Mouse (Mus musculus): ENCODE results near the gene Samhd1. TPM values are rescaled to one million over a fixed set of nuclear protein-coding genes. Genes with fewer than 3 reads are reported as not detected.
"Not testable (repeated sequence)": the region's sequence is repeated elsewhere in the genome, so short reads cannot be mapped to it uniquely, and the experiment has no call there.

Samhd1 gene
- polyA plus RNA-seq, 1 experiment from 2014 or later, result 28.1 TPM

GRCm38 (mm10) chr2:157165312-157166224 lies 30.5 kb upstream of the Samhd1 start:
- not testable (repeated sequence) for H3K27ac ChIP-seq (ENCODE audit: low read depth); ATAC-seq (replicated peaks; ENCODE audit: low FRiP score, low TSS enrichment, low read depth); H3K4me3 ChIP-seq (ENCODE audit: low read depth, low read length); H3K4me2 ChIP-seq (ENCODE audit: low read length); H3K9ac ChIP-seq (ENCODE audit: low read length); H3K27me3 ChIP-seq (replicated peaks; ENCODE audit: control insufficient read depth, insufficient read depth, low read length); H3K9me3 ChIP-seq (ENCODE audit: control insufficient read depth, low read length); DNase-seq (ENCODE audit: low spot score); H3K4me1 ChIP-seq (replicated peaks; ENCODE audit: control insufficient read depth, insufficient read depth, low read length)
- H3K36me3 ChIP-seq (ENCODE audit: control insufficient read depth, insufficient read depth, low read length), result peaks cover 69% of the 10 kb centered on the region

- Histone ChIP-seq H3K4me3 (ENCODE audit: low read depth, low read length) (no peak overlapping the region), H3K4me2 (ENCODE audit: low read length) (no peak overlapping the region), H3K27me3 (replicated peaks; ENCODE audit: control insufficient read depth, insufficient read depth, low read length) (no peaks in the 10 kb centered on the region), H3K9me3 (ENCODE audit: control insufficient read depth, low read length) (no peaks in the 10 kb centered on the region), H3K4me1 (replicated peaks; ENCODE audit: control insufficient read depth, insufficient read depth, low read length) (no peaks in the 10 kb centered on the region), H3K9ac (ENCODE audit: low read length) (no peak overlapping the region), H3K36me3 (ENCODE audit: control insufficient read depth, insufficient read depth, low read length) (peaks cover 72% of the 10 kb centered on the region), H3K27ac (ENCODE audit: low read depth) (no peak overlapping the region)
- ATAC-seq (replicated peaks; ENCODE audit: low FRiP score, low TSS enrichment, low read depth), result no peak
- no peak for DNase-seq (ENCODE audit: low spot score)
- WGBS, result 88% methylated on average over 2 of the region's 2 CpGs
Observed at GRCm38 (mm10) chr2:157164101-157164500, 29.0 kb upstream of the Samhd1 start.

- Histone ChIP-seq H3K9ac (ENCODE audit: low read length) (no peak overlapping the region), H3K4me1 (replicated peaks; ENCODE audit: control insufficient read depth, insufficient read depth, low read length) (no peaks in the 10 kb centered on the region), H3K27me3 (replicated peaks; ENCODE audit: control insufficient read depth, insufficient read depth, low read length) (no peaks in the 10 kb centered on the region), H3K4me3 (ENCODE audit: low read depth, low read length) (no peak overlapping the region), H3K4me2 (ENCODE audit: low read length) (no peak overlapping the region), H3K36me3 (ENCODE audit: control insufficient read depth, insufficient read depth, low read length) (peaks cover 79% of the 10 kb centered on the region), H3K9me3 (ENCODE audit: control insufficient read depth, low read length) (no peaks in the 10 kb centered on the region), H3K27ac (ENCODE audit: low read depth) (no peak overlapping the region)
- ATAC-seq (replicated peaks; ENCODE audit: low FRiP score, low TSS enrichment, low read depth) (no peak), DNase-seq (ENCODE audit: low spot score) (no peak)
- 91% methylated on average over 1 of the region's 1 CpGs for WGBS
Observed at GRCm38 (mm10) chr2:157156079-157156478, 21.0 kb upstream of the Samhd1 start.

GRCm38 (mm10) chr2:157153235-157153634 lies 18.2 kb upstream of the Samhd1 start:
- no peak for ATAC-seq (replicated peaks; ENCODE audit: low FRiP score, low TSS enrichment, low read depth)
- Histone ChIP-seq H3K4me3 (ENCODE audit: low read depth, low read length) (no peak overlapping the region), H3K9me3 (ENCODE audit: control insufficient read depth, low read length) (no peaks in the 10 kb centered on the region), H3K27me3 (replicated peaks; ENCODE audit: control insufficient read depth, insufficient read depth, low read length) (no peaks in the 10 kb centered on the region), H3K4me1 (replicated peaks; ENCODE audit: control insufficient read depth, insufficient read depth, low read length) (no peaks in the 10 kb centered on the region), H3K9ac (ENCODE audit: low read length) (no peak overlapping the region), H3K4me2 (ENCODE audit: low read length) (no peak overlapping the region), H3K36me3 (ENCODE audit: control insufficient read depth, insufficient read depth, low read length) (peaks cover 78% of the 10 kb centered on the region), H3K27ac (ENCODE audit: low read depth) (no peak overlapping the region)
- no peak for DNase-seq (ENCODE audit: low spot score)
- 84% methylated on average over 2 of the region's 2 CpGs for WGBS

GRCm38 (mm10) chr2:157148417-157148816 lies 13.4 kb upstream of the Samhd1 start:
- 92% methylated on average over 5 of the region's 5 CpGs for WGBS
- no peak overlapping the region for H3K4me2 ChIP-seq (ENCODE audit: low read length)
- no peak for ATAC-seq (replicated peaks; ENCODE audit: low FRiP score, low TSS enrichment, low read depth)
- no peaks in the 10 kb centered on the region for H3K27me3 ChIP-seq (replicated peaks; ENCODE audit: control insufficient read depth, insufficient read depth, low read length)
- no peaks in the 10 kb centered on the region for H3K4me1 ChIP-seq (replicated peaks; ENCODE audit: control insufficient read depth, insufficient read depth, low read length)
- no peak overlapping the region for H3K9ac ChIP-seq (ENCODE audit: low read length)
- no peak for DNase-seq (ENCODE audit: low spot score)
- no peak overlapping the region for H3K27ac ChIP-seq (ENCODE audit: low read depth)
- H3K36me3 ChIP-seq (ENCODE audit: control insufficient read depth, insufficient read depth, low read length), result peaks cover 64% of the 10 kb centered on the region
- H3K9me3 ChIP-seq (ENCODE audit: control insufficient read depth, low read length), result no peaks in the 10 kb centered on the region
- H3K4me3 ChIP-seq (ENCODE audit: low read depth, low read length), result no peak overlapping the region

GRCm38 (mm10) chr2:157147397-157148020 lies 12.4 kb upstream of the Samhd1 start:
- Histone ChIP-seq H3K4me2 (ENCODE audit: low read length) (no peak overlapping the region), H3K9ac (ENCODE audit: low read length) (no peak overlapping the region), H3K4me1 (replicated peaks; ENCODE audit: control insufficient read depth, insufficient read depth, low read length) (no peaks in the 10 kb centered on the region), H3K27ac (ENCODE audit: low read depth) (no peak overlapping the region), H3K36me3 (ENCODE audit: control insufficient read depth, insufficient read depth, low read length) (peaks cover 58% of the 10 kb centered on the region), H3K4me3 (ENCODE audit: low read depth, low read length) (no peak overlapping the region), H3K27me3 (replicated peaks; ENCODE audit: control insufficient read depth, insufficient read depth, low read length) (no peaks in the 10 kb centered on the region), H3K9me3 (ENCODE audit: control insufficient read depth, low read length) (no peaks in the 10 kb centered on the region)
- ATAC-seq (replicated peaks; ENCODE audit: low FRiP score, low TSS enrichment, low read depth) (no peak), DNase-seq (ENCODE audit: low spot score) (no peak)
- 80% methylated on average over 9 of the region's 9 CpGs for WGBS

GRCm38 (mm10) chr2:157145173-157145572 lies 10.1 kb upstream of the Samhd1 start:
- Histone ChIP-seq H3K4me2 (ENCODE audit: low read length) (no peak overlapping the region), H3K27ac (ENCODE audit: low read depth) (no peak overlapping the region), H3K4me3 (ENCODE audit: low read depth, low read length) (no peak overlapping the region), H3K4me1 (replicated peaks; ENCODE audit: control insufficient read depth, insufficient read depth, low read length) (no peaks in the 10 kb centered on the region), H3K9ac (ENCODE audit: low read length) (no peak overlapping the region), H3K27me3 (replicated peaks; ENCODE audit: control insufficient read depth, insufficient read depth, low read length) (no peaks in the 10 kb centered on the region), H3K9me3 (ENCODE audit: control insufficient read depth, low read length) (no peaks in the 10 kb centered on the region), H3K36me3 (ENCODE audit: control insufficient read depth, insufficient read depth, low read length) (peaks cover 34% of the 10 kb centered on the region)
- DNase-seq (ENCODE audit: low spot score) (no peak), ATAC-seq (replicated peaks; ENCODE audit: low FRiP score, low TSS enrichment, low read depth) (no peak)
- 63% methylated on average over 1 of the region's 1 CpGs for WGBS

GRCm38 (mm10) chr2:157144132-157144531 lies 9.1 kb upstream of the Samhd1 start:
- no peak for ATAC-seq (replicated peaks; ENCODE audit: low FRiP score, low TSS enrichment, low read depth)
- Histone ChIP-seq H3K4me3 (ENCODE audit: low read depth, low read length) (no peak overlapping the region), H3K27me3 (replicated peaks; ENCODE audit: control insufficient read depth, insufficient read depth, low read length) (no peaks in the 10 kb centered on the region), H3K36me3 (ENCODE audit: control insufficient read depth, insufficient read depth, low read length) (peaks cover 24% of the 10 kb centered on the region), H3K4me1 (replicated peaks; ENCODE audit: control insufficient read depth, insufficient read depth, low read length) (no peaks in the 10 kb centered on the region), H3K9ac (ENCODE audit: low read length) (no peak overlapping the region), H3K9me3 (ENCODE audit: control insufficient read depth, low read length) (no peaks in the 10 kb centered on the region), H3K4me2 (ENCODE audit: low read length) (no peak overlapping the region), H3K27ac (ENCODE audit: low read depth) (no peak overlapping the region)
- 90% methylated on average over 5 of the region's 5 CpGs for WGBS
- no peak for DNase-seq (ENCODE audit: low spot score)

Data from intestine, embryonic 14.5 days (tissue).